Mouse (Mus musculus) G1E (cell line): Measurements from ENCODE around the gene Znrf4.

ENCODE experiments used
- CTCF ChIP-seq: IDR thresholded peaks from 2 replicates; pipeline ENCODE4 v1.5.1; 2012; ENCODE audit warnings: low read depth, low read length, inconsistent platforms, mixed read lengths
- GATA1 ChIP-seq: IDR thresholded peaks from 2 replicates; pipeline ENCODE4 v1.6.1; 2012; ENCODE audit warnings: borderline replicate concordance, low read length, inconsistent platforms, mixed read lengths

GRCm38 (mm10) chr17:56470571-56470970 lies 41.7 kb downstream of the Znrf4 start:
- TF ChIP-seq CTCF (no peak), GATA1 (no peak)
